Mouse (Mus musculus): ENCODE data around the gene Ap4e1. TPM values are rescaled to one million over a fixed set of nuclear protein-coding genes. Genes with fewer than 3 reads are reported as not detected.
A peak's percentile ranks its signal among the peaks of the same experiment; 100 is the strongest.

The Ap4e1 gene
- 1.5 and 1.9 TPM in 2 replicates for polyA plus RNA-seq (2015; fragmentation: Nextera tagmentation; extraction: Ambion mirVana)

DNA sequence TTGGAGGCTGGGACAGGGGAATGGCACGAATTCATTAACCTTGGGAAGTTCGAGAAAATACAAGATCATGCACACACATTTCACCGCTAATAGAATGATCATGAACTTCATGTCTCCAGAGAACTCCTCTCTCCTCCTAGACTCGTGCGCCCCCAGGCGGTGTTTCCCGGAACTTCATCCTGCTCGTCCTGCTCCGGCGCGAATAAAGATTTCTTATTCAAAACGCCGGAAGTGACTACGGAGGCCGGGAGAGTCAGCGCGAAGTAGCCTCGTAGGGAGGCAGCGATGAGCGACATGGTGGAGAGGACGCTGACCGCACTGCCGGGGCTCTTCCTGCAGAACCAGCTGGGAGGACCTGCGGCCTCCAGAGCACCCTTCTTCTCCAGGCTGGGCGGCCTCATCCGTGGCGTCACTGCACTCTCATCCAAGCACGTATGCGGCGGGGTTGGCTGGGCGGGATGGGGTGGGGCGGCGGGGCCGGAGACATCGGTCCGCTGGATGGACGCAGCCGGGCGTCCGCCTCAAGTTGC lies at the start of gene Ap4e1:
Gene Ap4e1, plus strand, starts transcription at position 249 of the 530 bp plus-strand sequence.
- Histone ChIP-seq H3K36me3 (replicated peaks; ENCODE audit: insufficient read depth, low read length) (peaks cover 11% of the 10 kb centered on the region), H3K27ac (ENCODE audit: low read depth) (peak within 1 kb of the TSS; percentile 78), H3K4me1 (ENCODE audit: insufficient read depth) (peaks cover 10% of the 10 kb centered on the region), H3K4me3 (ENCODE audit: low read depth, low read length) (peak within 1 kb of the TSS; percentile 94), H3K4me2 (ENCODE audit: low read depth, low read length) (peak within 1 kb of the TSS; percentile 80), H3K27me3 (ENCODE audit: insufficient read depth, low read length) (no peaks in the 10 kb centered on the region), H3K9ac (replicated peaks) (peak within 1 kb of the TSS; percentile 83), H3K9me3 (ENCODE audit: low read length) (no peaks in the 10 kb centered on the region)
- TF ChIP-seq EP300 (IDR thresholded peaks at IDR 0.05; ENCODE audit: low read depth) (peak; percentile 80; the same call in 1 of the 2 replicates), CTCF (IDR thresholded peaks at IDR 0.05; ENCODE audit: low read depth) (peak; percentile 98)
- DNase-seq, result peak; percentile 96
- under 1% methylated on average over 40 of the region's 40 CpGs for WGBS (ENCODE audit: insufficient replicate concordance)
- peak; percentile 93 for ATAC-seq

DNA sequence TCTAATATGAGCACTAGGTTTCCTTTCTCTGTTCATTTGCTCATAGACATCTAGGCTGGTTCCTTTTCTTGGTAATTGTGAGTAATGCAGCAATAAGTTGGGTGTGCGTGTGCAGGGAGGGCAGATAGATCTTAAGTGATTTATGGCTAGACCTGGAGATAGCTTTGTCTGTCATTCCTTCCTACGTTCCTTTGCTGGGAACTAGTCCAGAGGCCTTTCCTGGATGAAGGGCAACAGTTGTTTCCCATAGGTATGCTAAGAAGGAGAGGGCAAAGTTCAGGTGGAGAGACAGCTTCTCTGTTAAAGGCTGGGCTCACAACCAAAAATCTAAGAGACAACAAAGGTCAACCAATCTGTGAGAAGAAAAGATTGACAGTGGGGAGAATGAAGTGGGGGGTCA lies 46.8 kb upstream of the Ap4e1 start:
- no peak for ATAC-seq
- Histone ChIP-seq H3K9me3 (ENCODE audit: low read length) (no peaks in the 10 kb centered on the region), H3K4me1 (ENCODE audit: insufficient read depth) (no peaks in the 10 kb centered on the region), H3K36me3 (replicated peaks; ENCODE audit: insufficient read depth, low read length) (no peaks in the 10 kb centered on the region), H3K9ac (replicated peaks) (no peak overlapping the region), H3K4me2 (ENCODE audit: low read depth, low read length) (no peak overlapping the region), H3K27ac (ENCODE audit: low read depth) (no peak overlapping the region), H3K4me3 (ENCODE audit: low read depth, low read length) (no peak overlapping the region), H3K27me3 (ENCODE audit: insufficient read depth, low read length) (no peaks in the 10 kb centered on the region)
- TF ChIP-seq EP300 (IDR thresholded peaks at IDR 0.05; ENCODE audit: low read depth), result no peak
- no peak for DNase-seq
- 63% methylated on average over 2 of the region's 2 CpGs for WGBS (ENCODE audit: insufficient replicate concordance)

DNA sequence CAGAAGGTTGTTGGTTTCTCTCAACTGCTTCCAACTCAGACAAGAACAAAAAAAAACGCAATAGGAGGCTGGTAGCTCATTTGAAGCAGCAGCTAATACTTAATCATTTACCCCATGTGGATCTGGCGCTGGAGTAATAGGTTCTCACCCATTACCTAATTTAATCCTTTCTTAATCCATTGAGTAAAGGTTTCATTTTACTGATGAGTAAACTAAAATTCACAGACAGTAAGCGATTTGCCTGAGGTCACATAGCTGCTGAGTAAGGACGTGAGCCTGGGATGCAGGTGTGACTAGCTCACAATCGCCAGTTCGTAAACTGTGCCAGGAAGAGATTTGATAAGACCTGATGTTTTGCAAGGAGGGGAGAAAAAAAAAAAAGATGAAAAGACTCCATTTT lies 31.1 kb upstream of the Ap4e1 start:
- Histone ChIP-seq H3K4me2 (ENCODE audit: low read depth, low read length) (no peak overlapping the region), H3K27me3 (ENCODE audit: insufficient read depth, low read length) (no peaks in the 10 kb centered on the region), H3K36me3 (replicated peaks; ENCODE audit: insufficient read depth, low read length) (no peaks in the 10 kb centered on the region), H3K27ac (ENCODE audit: low read depth) (no peak overlapping the region), H3K4me3 (ENCODE audit: low read depth, low read length) (no peak overlapping the region), H3K9me3 (ENCODE audit: low read length) (no peaks in the 10 kb centered on the region), H3K4me1 (ENCODE audit: insufficient read depth) (no peaks in the 10 kb centered on the region), H3K9ac (replicated peaks) (no peak overlapping the region)
- TF ChIP-seq CTCF (IDR thresholded peaks at IDR 0.05; ENCODE audit: low read depth) (no peak), EP300 (IDR thresholded peaks at IDR 0.05; ENCODE audit: low read depth) (no peak)
- WGBS (ENCODE audit: insufficient replicate concordance), result 58% methylated on average over 6 of the region's 6 CpGs
- ATAC-seq (no peak), DNase-seq (no peak)

DNA sequence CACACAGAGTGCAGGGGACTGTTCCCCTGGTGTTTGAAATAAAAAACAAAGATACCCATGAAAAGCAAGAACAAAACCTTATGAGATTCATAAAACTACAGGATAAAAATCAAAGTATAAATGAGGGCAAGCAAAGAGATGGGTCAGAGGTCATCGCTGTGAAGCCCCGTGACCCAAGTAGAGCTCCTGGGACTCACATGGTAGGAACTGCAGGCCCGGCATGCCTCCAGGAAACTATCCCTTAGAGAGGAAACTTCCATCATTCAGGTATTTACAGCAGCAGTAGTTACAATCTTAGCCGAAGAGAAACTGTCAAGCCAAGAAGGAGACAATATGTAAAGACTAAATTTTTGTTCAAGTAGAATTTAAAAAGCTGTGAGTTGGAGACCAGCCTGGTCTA lies 25.3 kb upstream of the Ap4e1 start:
- H3K27me3 ChIP-seq (ENCODE audit: insufficient read depth, low read length), result no peaks in the 10 kb centered on the region
- H3K9me3 ChIP-seq (ENCODE audit: low read length), result no peaks in the 10 kb centered on the region
- H3K4me3 ChIP-seq (ENCODE audit: low read depth, low read length), result no peak overlapping the region
- no peak overlapping the region for H3K27ac ChIP-seq (ENCODE audit: low read depth)
- H3K4me1 ChIP-seq (ENCODE audit: insufficient read depth), result no peaks in the 10 kb centered on the region
- no peak overlapping the region for H3K9ac ChIP-seq (replicated peaks)
- 63% methylated on average over 4 of the region's 4 CpGs for WGBS (ENCODE audit: insufficient replicate concordance)
- H3K36me3 ChIP-seq (replicated peaks; ENCODE audit: insufficient read depth, low read length), result no peaks in the 10 kb centered on the region
- no peak overlapping the region for H3K4me2 ChIP-seq (ENCODE audit: low read depth, low read length)
- DNase-seq (no peak), ATAC-seq (no peak)
- TF ChIP-seq EP300 (IDR thresholded peaks at IDR 0.05; ENCODE audit: low read depth) (no peak), CTCF (IDR thresholded peaks at IDR 0.05; ENCODE audit: low read depth) (no peak)

DNA sequence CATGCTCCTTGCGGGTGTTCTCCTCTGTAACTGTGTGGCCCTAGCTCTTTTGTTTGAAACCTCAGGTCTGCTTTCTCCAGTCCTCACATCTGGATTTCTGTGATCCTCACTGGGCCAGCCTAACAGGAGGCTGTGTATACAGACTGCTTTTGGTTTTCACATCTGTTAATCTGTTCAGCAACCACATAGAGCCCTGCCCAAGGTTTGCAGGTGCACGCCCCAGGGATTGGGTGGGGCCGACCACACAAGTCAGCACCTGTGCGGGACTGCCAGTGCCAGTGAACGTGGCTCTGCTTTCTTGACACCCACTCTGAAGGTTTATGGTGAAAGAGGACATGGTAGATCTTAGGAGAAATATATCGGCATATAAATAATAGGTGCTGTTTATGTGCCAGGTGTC lies 18.6 kb upstream of the Ap4e1 start:
- WGBS (ENCODE audit: insufficient replicate concordance), result 76% methylated on average over 6 of the region's 6 CpGs
- Histone ChIP-seq H3K9ac (replicated peaks) (no peak overlapping the region), H3K27me3 (ENCODE audit: insufficient read depth, low read length) (no peaks in the 10 kb centered on the region), H3K4me2 (ENCODE audit: low read depth, low read length) (no peak overlapping the region), H3K9me3 (ENCODE audit: low read length) (no peaks in the 10 kb centered on the region), H3K4me3 (ENCODE audit: low read depth, low read length) (no peak overlapping the region), H3K36me3 (replicated peaks; ENCODE audit: insufficient read depth, low read length) (no peaks in the 10 kb centered on the region), H3K27ac (ENCODE audit: low read depth) (no peak overlapping the region), H3K4me1 (ENCODE audit: insufficient read depth) (no peaks in the 10 kb centered on the region)
- ATAC-seq (no peak), DNase-seq (no peak)
- TF ChIP-seq EP300 (IDR thresholded peaks at IDR 0.05; ENCODE audit: low read depth) (no peak), CTCF (IDR thresholded peaks at IDR 0.05; ENCODE audit: low read depth) (no peak)

DNA sequence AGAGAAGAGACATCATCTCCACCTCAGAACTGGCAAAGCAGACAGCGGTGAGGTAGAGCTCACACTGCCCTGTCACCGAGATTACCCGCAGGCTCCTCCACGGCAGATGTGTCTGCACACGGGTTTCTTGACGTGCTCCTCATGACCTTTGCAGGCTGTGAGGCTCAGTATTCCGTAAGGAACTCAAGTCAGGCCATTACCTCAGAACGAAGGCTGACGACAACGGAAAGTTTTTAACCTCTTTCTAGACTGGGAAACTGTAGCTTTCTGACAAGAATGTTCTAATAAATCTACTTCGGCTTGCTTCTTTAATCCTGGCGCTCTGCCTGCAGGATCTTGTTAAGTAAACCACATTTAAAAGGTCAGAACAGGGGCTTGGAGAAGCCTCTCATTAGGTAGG lies 15.8 kb upstream of the Ap4e1 start:
- Histone ChIP-seq H3K27ac (ENCODE audit: low read depth) (no peak overlapping the region), H3K36me3 (replicated peaks; ENCODE audit: insufficient read depth, low read length) (no peaks in the 10 kb centered on the region), H3K9ac (replicated peaks) (no peak overlapping the region), H3K4me3 (ENCODE audit: low read depth, low read length) (no peak overlapping the region), H3K27me3 (ENCODE audit: insufficient read depth, low read length) (no peaks in the 10 kb centered on the region), H3K4me2 (ENCODE audit: low read depth, low read length) (no peak overlapping the region), H3K4me1 (ENCODE audit: insufficient read depth) (no peaks in the 10 kb centered on the region), H3K9me3 (ENCODE audit: low read length) (no peaks in the 10 kb centered on the region)
- 75% methylated on average over 12 of the region's 12 CpGs for WGBS (ENCODE audit: insufficient replicate concordance)
- DNase-seq (no peak), ATAC-seq (no peak)
- TF ChIP-seq CTCF (IDR thresholded peaks at IDR 0.05; ENCODE audit: low read depth) (no peak), EP300 (IDR thresholded peaks at IDR 0.05; ENCODE audit: low read depth) (no peak)
